Mouse (Mus musculus) megakaryocyte-erythroid progenitor cell, adult 5-6 weeks (primary cell): ENCODE measurements around the gene Tlr5. TPM values are rescaled to one million over a fixed set of nuclear protein-coding genes. Genes with fewer than 3 reads are reported as not detected.

ENCODE experiments used
- ATAC-seq: replicated peaks from 2 replicates; pipeline ENCODE4 v1.8.0; 2016; ENCODE audit warnings: mild to moderate bottlenecking, inconsistent platforms; ENCODE audit not compliant: severe bottlenecking, poor library complexity, low FRiP score, low TSS enrichment
- total RNA-seq, 2 experiments: library from RNA; stranded (forward) in 1 of 2; stranded (reverse) in 1 of 2; fragments of 200-1000, 215-1000 nt in 1 of 2; fragments of >200 nt in 1 of 2; fragmentation: Nextera tagmentation in 1 of 2; gene quantifications; 2 replicates each; pipeline ENCODE4 v1.2.3; 2014 to 2017

The Tlr5 gene
- total RNA-seq (2014; fragmentation: Nextera tagmentation) = not detected in 2 replicates
- total RNA-seq (2017) = not detected in 2 replicates

GRCm38 (mm10) chr1:182954287-182955046 is at the start of gene Tlr5:
Tlr5 (plus strand) TSS chr1:182954788.
- peak; percentile 51 for ATAC-seq

GRCm38 (mm10) chr1:182905669-182906068 is 48.9 kb upstream of the Tlr5 start:
- ATAC-seq = no peak

DNA sequence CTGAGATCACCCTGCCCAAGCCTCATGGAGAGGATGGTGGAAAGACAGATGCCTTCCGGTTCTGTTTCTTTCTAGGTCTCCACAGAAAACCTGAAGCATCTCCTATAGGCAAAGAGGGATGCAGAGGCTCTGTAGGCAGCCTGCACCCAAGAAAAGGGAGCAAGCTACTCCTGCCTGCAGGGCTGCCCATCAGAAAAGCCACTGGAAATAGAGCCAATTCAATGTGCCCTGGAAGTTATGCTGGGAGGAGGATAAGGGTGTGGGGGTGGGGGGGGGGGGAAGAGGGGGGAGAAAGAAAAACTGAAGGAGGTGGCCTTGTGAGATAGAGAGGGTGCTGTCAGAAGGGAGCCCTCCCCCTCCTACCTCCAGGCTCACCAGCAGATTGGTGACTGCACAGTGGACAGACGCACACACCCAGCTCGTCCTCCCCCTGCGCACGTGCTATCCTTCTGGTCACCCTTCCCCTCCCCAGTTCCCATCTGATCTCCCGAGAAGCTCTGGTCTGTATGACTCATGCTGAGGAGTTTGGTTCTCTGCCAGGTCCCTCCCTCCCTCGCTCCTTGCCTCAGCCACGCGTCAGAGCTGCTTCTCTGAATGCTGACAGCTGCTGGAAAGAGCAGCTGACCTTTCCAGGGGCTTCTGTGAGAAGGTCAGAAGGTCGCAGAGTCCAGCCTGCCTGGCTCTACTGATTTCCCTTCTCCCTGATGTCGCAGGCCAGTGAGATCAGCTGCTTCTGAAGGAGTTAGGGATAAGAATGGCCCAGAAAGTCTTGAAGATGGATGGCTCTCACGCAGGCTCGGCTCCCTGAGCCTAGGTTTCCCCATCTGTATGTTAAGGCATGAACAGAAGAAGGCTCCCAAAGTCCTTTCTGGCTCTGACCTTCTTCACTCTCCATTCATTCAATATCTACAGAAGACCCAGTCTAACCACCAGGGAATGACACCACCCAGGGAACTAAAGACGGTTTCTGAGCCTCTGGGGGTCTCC is 46.2 kb upstream of the Tlr5 start:
- peak; percentile 84 for ATAC-seq

DNA sequence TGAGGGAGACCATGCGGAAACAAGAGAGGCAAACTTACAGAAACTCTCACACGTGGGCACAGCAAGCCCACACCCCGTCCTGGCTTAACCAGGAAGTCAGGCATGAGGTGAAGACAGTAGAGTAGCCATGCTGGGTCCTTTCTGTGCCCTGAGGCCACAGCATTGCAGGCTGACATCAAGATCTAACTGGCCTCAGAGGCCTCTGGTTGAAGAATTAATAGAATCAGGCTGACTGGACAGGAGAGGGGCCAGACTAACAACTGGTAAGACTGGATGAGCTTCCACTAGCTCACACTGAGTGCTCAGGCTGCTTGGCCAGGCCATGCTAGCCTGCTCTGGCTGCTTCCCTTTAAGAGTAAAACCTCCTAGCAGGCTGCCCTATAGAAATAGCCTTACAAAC is 45.5 kb upstream of the Tlr5 start:
- no peak for ATAC-seq

GRCm38 (mm10) chr1:182909596-182909995 is 45.0 kb upstream of the Tlr5 start:
- ATAC-seq = no peak

DNA sequence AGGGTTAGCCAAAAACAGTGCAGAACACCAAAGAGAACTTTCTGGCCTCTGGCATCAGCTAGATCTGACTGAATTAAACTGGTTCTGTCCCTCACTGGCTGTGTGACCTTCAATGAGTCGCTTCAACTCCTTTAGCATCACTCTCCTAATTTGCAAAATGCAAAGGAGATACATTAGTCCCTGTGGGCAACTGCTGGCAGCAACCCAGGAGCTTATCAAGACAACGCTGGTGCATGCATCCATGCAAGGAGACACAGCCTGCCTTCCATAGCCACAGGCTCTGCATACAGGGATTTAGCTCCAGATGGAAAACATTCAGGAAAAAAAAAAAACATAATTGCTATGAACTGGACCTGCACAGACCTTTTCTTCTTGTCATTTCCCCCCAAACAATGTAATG is 42.0 kb upstream of the Tlr5 start:
- no peak for ATAC-seq

DNA sequence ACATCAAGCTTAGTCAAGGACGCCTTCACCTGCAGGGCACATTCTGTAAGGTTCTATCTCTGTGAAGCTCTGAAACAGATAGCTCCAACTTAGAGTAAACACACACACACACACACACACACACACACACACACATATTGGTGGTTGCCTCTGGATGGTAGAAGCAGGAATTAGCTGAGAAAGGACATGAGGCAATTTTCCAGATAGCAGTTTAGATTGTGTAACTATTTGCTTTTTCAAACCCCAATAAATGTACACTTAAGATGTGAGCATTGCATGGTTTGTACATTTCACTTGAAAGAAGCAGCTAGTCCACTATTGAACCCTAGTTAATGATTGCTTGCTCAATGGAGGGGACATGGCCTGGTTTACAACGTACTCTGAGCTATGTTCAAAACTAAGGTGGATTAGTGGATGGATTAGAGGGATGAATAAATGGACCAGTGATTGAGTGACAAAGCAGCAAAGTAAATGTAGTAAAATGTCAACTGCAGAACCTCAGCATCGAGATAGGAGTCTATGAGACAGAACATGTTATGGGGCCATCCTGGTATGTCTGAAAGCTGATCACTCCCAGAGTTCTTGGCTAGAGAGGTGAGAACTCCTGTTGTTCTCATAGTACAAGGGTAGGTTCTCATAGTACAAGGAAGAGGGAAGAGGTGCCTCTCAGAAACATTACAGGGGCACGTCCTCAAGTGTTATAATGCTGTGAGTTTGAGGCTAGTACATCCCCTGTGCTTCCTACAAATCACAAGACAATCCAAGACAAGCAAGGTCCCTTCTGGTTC is 40.3 kb upstream of the Tlr5 start:
- ATAC-seq = no peak

DNA sequence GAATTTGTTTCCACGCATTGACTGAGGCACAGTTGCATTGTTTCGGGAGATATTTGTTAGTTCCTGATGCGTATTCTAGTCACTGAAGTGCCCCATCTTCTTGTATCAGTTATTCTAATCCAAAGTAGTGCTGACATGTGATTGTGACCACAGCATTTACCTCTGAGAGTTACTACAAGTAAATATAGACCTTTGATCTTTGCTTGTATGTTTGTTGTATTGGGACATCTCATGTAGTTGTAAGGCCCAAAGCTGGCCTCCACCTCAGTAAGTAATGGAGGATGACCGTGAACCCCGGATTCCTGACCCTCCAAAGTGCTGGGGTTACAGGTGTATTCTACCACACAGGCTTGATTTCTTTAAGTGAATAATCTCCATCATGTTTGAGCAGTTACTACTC is 38.4 kb upstream of the Tlr5 start:
- ATAC-seq = no peak

- ATAC-seq = no peak
Measured at GRCm38 (mm10) chr1:182918718-182919346, 35.8 kb upstream of the Tlr5 start.

DNA sequence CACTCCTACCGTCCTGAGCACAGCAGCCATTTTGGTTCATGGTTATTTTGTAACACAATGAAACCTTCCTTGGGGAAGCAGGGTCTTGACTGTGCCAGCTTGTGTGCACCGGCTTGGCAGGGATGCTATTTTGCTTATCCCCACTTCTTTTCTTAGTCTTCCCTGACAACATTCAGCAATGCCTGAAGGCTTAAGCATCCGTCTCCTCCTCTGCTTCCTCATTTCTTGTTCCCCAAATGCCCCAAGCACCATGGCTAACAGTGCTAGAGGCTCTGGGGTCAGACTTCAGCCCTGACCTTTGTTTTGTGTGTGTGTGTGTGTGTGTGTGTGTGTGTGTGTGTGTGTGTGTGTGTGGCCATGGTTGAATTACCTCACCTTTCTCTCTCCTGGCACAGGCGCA is 31.8 kb upstream of the Tlr5 start:
- ATAC-seq = no peak

GRCm38 (mm10) chr1:182926465-182926864 is 28.1 kb upstream of the Tlr5 start:
- ATAC-seq = no peak

GRCm38 (mm10) chr1:182927878-182928851 is 26.4 kb upstream of the Tlr5 start:
- ATAC-seq = peak; percentile 66

DNA sequence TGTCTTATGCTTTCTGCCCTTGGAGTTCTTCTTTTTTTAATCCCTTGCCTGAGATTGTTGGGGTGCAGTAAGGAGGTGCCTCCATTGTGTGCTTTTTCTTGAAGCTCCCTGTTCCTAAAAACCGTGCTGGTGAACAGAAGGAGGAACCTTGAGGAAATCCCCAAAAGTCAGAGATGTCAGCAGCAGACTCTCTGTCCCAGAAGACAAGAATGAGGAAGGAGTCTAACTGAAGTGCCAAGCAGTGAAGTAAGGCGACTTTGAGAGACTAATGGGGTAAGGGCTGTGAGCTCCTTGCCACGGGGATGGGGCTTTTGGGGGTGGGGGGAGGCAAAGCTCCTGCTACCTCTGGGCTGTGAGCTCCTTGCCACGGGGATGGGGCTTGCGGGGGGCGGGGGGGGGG is 19.1 kb upstream of the Tlr5 start:
- no peak for ATAC-seq

GRCm38 (mm10) chr1:182937486-182938120 is 17.0 kb upstream of the Tlr5 start:
- ATAC-seq = no peak

DNA sequence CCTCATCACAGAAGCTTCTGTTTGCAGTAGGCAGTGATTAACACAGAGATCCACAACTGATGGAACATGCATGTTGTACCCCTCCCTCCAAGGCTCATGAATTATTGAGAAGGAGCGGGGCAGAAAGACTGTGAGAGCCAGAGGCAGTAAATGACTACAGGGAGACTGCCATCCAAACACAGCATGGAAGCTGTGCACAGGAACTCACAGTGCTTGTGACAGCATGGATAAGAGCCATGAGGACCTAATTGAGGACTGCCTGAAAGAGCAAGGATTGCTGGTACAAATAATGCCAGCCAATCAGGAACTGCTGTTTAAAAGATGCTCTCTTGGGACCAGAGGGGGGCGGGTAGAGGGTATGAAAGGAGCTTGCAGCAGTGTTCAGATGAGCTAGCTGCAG is 12.7 kb upstream of the Tlr5 start:
- ATAC-seq = no peak

DNA sequence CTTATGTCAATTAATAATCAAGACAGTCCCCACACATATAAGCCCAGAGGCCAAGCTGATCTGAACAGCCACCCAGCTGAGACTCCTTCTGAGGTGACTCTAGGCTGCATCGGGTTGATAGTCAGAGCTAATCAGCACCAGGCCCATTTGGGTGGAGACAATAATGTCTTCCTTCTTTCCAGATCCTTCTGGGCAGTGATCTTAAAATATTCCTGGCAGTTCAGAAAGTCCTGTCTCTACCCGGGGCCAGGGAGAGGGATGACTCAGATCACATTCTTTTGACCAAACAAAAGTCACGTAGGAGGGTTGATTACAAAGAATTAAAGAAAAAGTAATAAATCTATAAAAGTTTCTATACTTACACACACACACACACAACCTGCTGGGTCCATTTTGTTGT is 10.7 kb upstream of the Tlr5 start:
- no peak for ATAC-seq

DNA sequence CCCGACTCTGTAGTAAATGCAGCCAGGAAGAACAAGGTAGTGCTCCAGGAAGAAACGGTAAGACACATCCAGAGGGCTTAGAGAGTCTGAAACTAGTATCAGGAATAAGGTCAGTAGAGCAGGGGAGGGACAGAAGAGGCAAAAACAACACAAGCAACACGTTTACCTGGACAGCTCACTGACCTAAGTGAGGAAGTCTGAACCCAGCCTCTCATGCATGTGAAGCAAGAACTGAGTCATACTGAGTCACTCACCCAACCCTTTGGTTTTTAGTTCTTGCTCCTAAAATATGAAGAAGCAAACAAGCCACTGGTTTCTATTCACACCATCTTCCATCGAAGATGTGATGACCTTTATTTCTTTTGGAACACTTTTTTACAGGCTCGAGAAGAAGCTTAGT is 9.9 kb upstream of the Tlr5 start:
- no peak for ATAC-seq

- ATAC-seq = no peak
Measured at GRCm38 (mm10) chr1:182945561-182945960, 9.0 kb upstream of the Tlr5 start.
